Mouse (Mus musculus): ENCODE measurements around the gene Ppef1. TPM values are rescaled to one million over a fixed set of nuclear protein-coding genes. Genes with fewer than 3 reads are reported as not detected.

Ppef1 gene
- polyA plus RNA-seq, 2 experiments = 0.24 to 0.30 TPM

- no peak overlapping the region for H3K4me3 ChIP-seq (replicated peaks; ENCODE audit: low read length)
- H3K36me3 ChIP-seq (ENCODE audit: control insufficient read depth, insufficient read depth, low read length) = no peaks in the 10 kb centered on the region
- H3K4me2 ChIP-seq (replicated peaks; ENCODE audit: low read depth, low read length, severe bottlenecking) = no peak overlapping the region
- H3K9ac ChIP-seq (ENCODE audit: low read depth, low read length, severe bottlenecking) = no peak overlapping the region
- peaks cover 12% of the 10 kb centered on the region for H3K4me1 ChIP-seq (ENCODE audit: control insufficient read depth, insufficient read depth, low read length)
- DNase-seq (ENCODE audit: low spot score) = peak; percentile 67
- TF ChIP-seq POLR2A (IDR thresholded peaks at IDR 0.05; ENCODE audit: borderline replicate concordance, extremely low read depth, insufficient read depth, insufficient read length) = no peak
- no peaks in the 10 kb centered on the region for H3K9me3 ChIP-seq (ENCODE audit: control insufficient read depth, low read length)
- ATAC-seq (ENCODE audit: low FRiP score, low read depth) = peak; percentile 90
- H3K27me3 ChIP-seq (ENCODE audit: control insufficient read depth, insufficient read depth, low read length) = no peaks in the 10 kb centered on the region
- WGBS = 40% methylated on average over 3 of the region's 3 CpGs
- no peak overlapping the region for H3K27ac ChIP-seq (replicated peaks; ENCODE audit: low read depth, low read length)
These were observed 136.8 kb downstream of the Ppef1 start for GRCm38 (mm10) chrX:160598562-160599458.

GRCm38 (mm10) chrX:160598055-160598454 lies 137.5 kb downstream of the Ppef1 start:
- no peak for TF ChIP-seq POLR2A (IDR thresholded peaks at IDR 0.05; ENCODE audit: borderline replicate concordance, extremely low read depth, insufficient read depth, insufficient read length)
- Histone ChIP-seq H3K9me3 (ENCODE audit: control insufficient read depth, low read length) (no peaks in the 10 kb centered on the region), H3K27ac (replicated peaks; ENCODE audit: low read depth, low read length) (no peak overlapping the region), H3K36me3 (ENCODE audit: control insufficient read depth, insufficient read depth, low read length) (no peaks in the 10 kb centered on the region), H3K27me3 (ENCODE audit: control insufficient read depth, insufficient read depth, low read length) (no peaks in the 10 kb centered on the region), H3K9ac (ENCODE audit: low read depth, low read length, severe bottlenecking) (no peak overlapping the region), H3K4me1 (ENCODE audit: control insufficient read depth, insufficient read depth, low read length) (peaks cover 12% of the 10 kb centered on the region), H3K4me3 (replicated peaks; ENCODE audit: low read length) (no peak overlapping the region), H3K4me2 (replicated peaks; ENCODE audit: low read depth, low read length, severe bottlenecking) (no peak overlapping the region)
- WGBS = 70% methylated on average over 2 of the region's 2 CpGs
- DNase-seq (ENCODE audit: low spot score) (no peak), ATAC-seq (ENCODE audit: low FRiP score, low read depth) (peak; percentile 46)

- no peaks in the 10 kb centered on the region for H3K36me3 ChIP-seq (ENCODE audit: control insufficient read depth, insufficient read depth, low read length)
- H3K4me1 ChIP-seq (ENCODE audit: control insufficient read depth, insufficient read depth, low read length) = no peaks in the 10 kb centered on the region
- H3K9me3 ChIP-seq (ENCODE audit: control insufficient read depth, low read length) = no peaks in the 10 kb centered on the region
- WGBS = 79% methylated on average over 6 of the region's 6 CpGs
- H3K27me3 ChIP-seq (ENCODE audit: control insufficient read depth, insufficient read depth, low read length) = no peaks in the 10 kb centered on the region
- H3K4me2 ChIP-seq (replicated peaks; ENCODE audit: low read depth, low read length, severe bottlenecking) = no peak overlapping the region
- DNase-seq (ENCODE audit: low spot score) (no peak), ATAC-seq (ENCODE audit: low FRiP score, low read depth) (no peak)
- H3K27ac ChIP-seq (replicated peaks; ENCODE audit: low read depth, low read length) = no peak overlapping the region
- no peak overlapping the region for H3K4me3 ChIP-seq (replicated peaks; ENCODE audit: low read length)
- TF ChIP-seq POLR2A (IDR thresholded peaks at IDR 0.05; ENCODE audit: borderline replicate concordance, extremely low read depth, insufficient read depth, insufficient read length) = no peak
- H3K9ac ChIP-seq (ENCODE audit: low read depth, low read length, severe bottlenecking) = no peak overlapping the region
These were observed 142.6 kb downstream of the Ppef1 start for GRCm38 (mm10) chrX:160592933-160593332.

- ATAC-seq (ENCODE audit: low FRiP score, low read depth) (no peak), DNase-seq (ENCODE audit: low spot score) (no peak)
- no peak for TF ChIP-seq POLR2A (IDR thresholded peaks at IDR 0.05; ENCODE audit: borderline replicate concordance, extremely low read depth, insufficient read depth, insufficient read length)
- Histone ChIP-seq H3K27ac (replicated peaks; ENCODE audit: low read depth, low read length) (no peak overlapping the region), H3K27me3 (ENCODE audit: control insufficient read depth, insufficient read depth, low read length) (no peaks in the 10 kb centered on the region; the same call in 1 of the 2 replicates), H3K9ac (ENCODE audit: low read depth, low read length, severe bottlenecking) (no peak overlapping the region), H3K9me3 (ENCODE audit: control insufficient read depth, low read length) (no peaks in the 10 kb centered on the region), H3K4me3 (replicated peaks; ENCODE audit: low read length) (no peak overlapping the region), H3K4me2 (replicated peaks; ENCODE audit: low read depth, low read length, severe bottlenecking) (no peak overlapping the region), H3K4me1 (ENCODE audit: control insufficient read depth, insufficient read depth, low read length) (no peaks in the 10 kb centered on the region), H3K36me3 (ENCODE audit: control insufficient read depth, insufficient read depth, low read length) (no peaks in the 10 kb centered on the region)
- 93% methylated on average over 7 of the region's 7 CpGs for WGBS
These were observed 145.4 kb downstream of the Ppef1 start for GRCm38 (mm10) chrX:160590147-160590546.

GRCm38 (mm10) chrX:160588523-160588922 lies 147.0 kb downstream of the Ppef1 start:
- H3K9ac ChIP-seq (ENCODE audit: low read depth, low read length, severe bottlenecking) = no peak overlapping the region
- H3K27me3 ChIP-seq (ENCODE audit: control insufficient read depth, insufficient read depth, low read length) = no peaks in the 10 kb centered on the region; the same call in 1 of the 2 replicates
- H3K27ac ChIP-seq (replicated peaks; ENCODE audit: low read depth, low read length) = no peak overlapping the region
- WGBS = 84% methylated on average over 4 of the region's 4 CpGs
- ATAC-seq (ENCODE audit: low FRiP score, low read depth) (no peak), DNase-seq (ENCODE audit: low spot score) (no peak)
- H3K4me1 ChIP-seq (ENCODE audit: control insufficient read depth, insufficient read depth, low read length) = no peaks in the 10 kb centered on the region
- no peaks in the 10 kb centered on the region for H3K36me3 ChIP-seq (ENCODE audit: control insufficient read depth, insufficient read depth, low read length)
- TF ChIP-seq POLR2A (IDR thresholded peaks at IDR 0.05; ENCODE audit: borderline replicate concordance, extremely low read depth, insufficient read depth, insufficient read length) = no peak
- no peaks in the 10 kb centered on the region for H3K9me3 ChIP-seq (ENCODE audit: control insufficient read depth, low read length)
- H3K4me2 ChIP-seq (replicated peaks; ENCODE audit: low read depth, low read length, severe bottlenecking) = no peak overlapping the region
- no peak overlapping the region for H3K4me3 ChIP-seq (replicated peaks; ENCODE audit: low read length)

Measured in limb, embryonic 14.5 days (tissue).